Mouse (Mus musculus) thymus, adult 2 months (tissue): ENCODE measurements around the gene Dock7. TPM values are rescaled to one million over a fixed set of nuclear protein-coding genes. Genes with fewer than 3 reads are reported as not detected.

Experiments
- DNase-seq: peaks from one replicate; pipeline ENCODE4 v3.0.0; 2021
- H3K27ac ChIP-seq: fragments of 200-500 bp; 2 replicates; pipeline ENCODE4 v1.5.1; 2012; ENCODE audit warnings: low read length, control low read depth; ENCODE audit not compliant: control insufficient read depth, insufficient read depth
- H3K27me3 ChIP-seq: fragments of 200-500 bp; 2 replicates; pipeline ENCODE4 v1.6.1; 2012; ENCODE audit warnings: mild to moderate bottlenecking, low read length, moderate library complexity, mixed read lengths; ENCODE audit not compliant: control insufficient read depth, insufficient read depth
- H3K36me3 ChIP-seq: fragments of 200-500 bp; 2 replicates; pipeline ENCODE4 v1.6.1; 2012; ENCODE audit warnings: mild to moderate bottlenecking, low read length, moderate library complexity; ENCODE audit not compliant: control insufficient read depth, insufficient read depth
- H3K4me1 ChIP-seq: fragments of 200-500 bp; replicated peaks from 2 replicates; pipeline ENCODE4 v1.6.1; 2012; ENCODE audit warnings: low read length; ENCODE audit not compliant: control insufficient read depth, insufficient read depth
- H3K4me3 ChIP-seq: fragments of 200-500 bp; 2 replicates; pipeline ENCODE4 v1.5.1; 2012; ENCODE audit warnings: mild to moderate bottlenecking, low read length, control low read depth, moderate library complexity; ENCODE audit not compliant: control insufficient read depth, insufficient read depth
- CTCF ChIP-seq: fragments of 200-500 bp; IDR thresholded peaks from 2 replicates; pipeline ENCODE4 v1.5.1; 2012; ENCODE audit warnings: mild to moderate bottlenecking, control low read depth, low read length, moderate library complexity, borderline replicate concordance; ENCODE audit not compliant: control insufficient read depth, poor library complexity, insufficient read depth; ENCODE audit errors: extremely low read depth
- POLR2A ChIP-seq: fragments of 200-500 bp; IDR thresholded peaks from 2 replicates; pipeline ENCODE4 v1.6.1; 2012; ENCODE audit warnings: mild to moderate bottlenecking, low read length, control low read depth, moderate library complexity; ENCODE audit not compliant: control insufficient read depth, poor library complexity, insufficient read depth; ENCODE audit errors: extremely low read depth
- WGBS: fragments of 180-500 bp; shearing (Covaris S2); methylation state at CpG from one replicate; pipeline ENCODE4 v1.1.7; 2018; 5-methylcytosine and 5-hydroxymethylcytosine counted together
- polyA plus RNA-seq: library from polyadenylated mRNA; depleted of rRNA; stranded (reverse); fragments of >200 nt; gene quantifications from 2 replicates; pipeline ENCODE4 v1.2.3, GENCODE M21; 2012

The Dock7 gene
- polyA plus RNA-seq, 1 experiment: 9.3 TPM

GRCm38 (mm10) chr4:99078005-99078404 lies 42.7 kb downstream of the Dock7 start:
- no peaks in the 10 kb centered on the region for H3K4me1 ChIP-seq
- no peak overlapping the region for H3K27ac ChIP-seq
- 79% methylated on average over 3 of the region's 3 CpGs for WGBS
- no peak overlapping the region for H3K4me3 ChIP-seq
- no peak for TF ChIP-seq CTCF
- TF ChIP-seq POLR2A: no peak
- H3K27me3 ChIP-seq: no peaks in the 10 kb centered on the region
- DNase-seq: no peak
- H3K36me3 ChIP-seq: no peaks in the 10 kb centered on the region

DNA sequence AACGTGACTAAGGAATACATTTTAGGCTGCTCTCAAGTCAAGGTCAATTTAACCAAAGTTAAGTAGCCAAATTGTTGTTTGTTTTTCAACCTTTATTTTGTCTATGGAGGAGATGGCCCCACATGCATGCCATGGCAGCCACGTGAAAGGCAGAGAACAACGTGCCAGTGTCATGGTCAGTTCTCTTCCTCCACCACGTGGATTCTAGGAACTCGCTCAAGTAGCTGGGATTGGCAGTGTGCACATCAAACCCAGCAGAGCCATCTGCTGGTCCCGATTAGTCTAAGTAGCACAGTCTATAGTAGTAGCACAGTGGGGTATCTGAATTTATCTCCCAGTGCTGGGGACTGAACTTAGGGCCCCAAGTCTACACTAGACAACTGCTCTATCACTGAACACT lies 51.9 kb downstream of the Dock7 start:
- Histone ChIP-seq H3K36me3 (no peaks in the 10 kb centered on the region), H3K27ac (no peak overlapping the region), H3K4me3 (no peak overlapping the region), H3K27me3 (no peaks in the 10 kb centered on the region), H3K4me1 (no peaks in the 10 kb centered on the region)
- no peak for TF ChIP-seq POLR2A
- TF ChIP-seq CTCF: no peak
- WGBS: 89% methylated on average over 6 of the region's 6 CpGs
- no peak for DNase-seq

- WGBS: 91% methylated on average over 5 of the region's 5 CpGs
- DNase-seq: no peak
Observed at GRCm38 (mm10) chr4:99064524-99064923, 56.2 kb downstream of the Dock7 start.

DNA sequence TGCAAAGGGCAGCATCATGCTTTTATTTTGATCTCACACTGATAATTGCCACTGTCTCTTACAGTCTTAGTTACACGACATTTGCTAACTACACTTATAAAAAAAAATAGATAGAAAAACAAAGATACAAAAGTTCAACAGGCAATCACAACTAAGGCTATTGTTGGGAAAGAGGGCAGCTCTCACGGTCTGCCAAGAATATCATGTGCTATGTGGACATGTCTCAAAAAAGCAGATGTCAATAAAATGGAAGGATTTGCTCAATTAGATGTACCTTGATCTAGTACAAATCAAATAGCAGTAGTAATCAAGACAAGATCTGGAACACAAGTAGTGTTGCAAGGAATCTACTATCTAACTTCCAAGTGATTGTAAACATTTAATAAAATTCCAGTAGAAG lies 72.1 kb downstream of the Dock7 start:
- WGBS: 92% methylated on average over 2 of the region's 2 CpGs
- no peaks in the 10 kb centered on the region for H3K4me1 ChIP-seq
- no peaks in the 10 kb centered on the region for H3K27me3 ChIP-seq
- TF ChIP-seq CTCF: no peak
- no peak for TF ChIP-seq POLR2A
- no peak overlapping the region for H3K4me3 ChIP-seq
- H3K36me3 ChIP-seq: no peaks in the 10 kb centered on the region
- DNase-seq: no peak
- H3K27ac ChIP-seq: no peak overlapping the region

More at GRCm38 (mm10) chr4:99064524-99064923, 56.2 kb downstream of the Dock7 start:
- H3K36me3 ChIP-seq: no peaks in the 10 kb centered on the region
- no peak overlapping the region for H3K4me3 ChIP-seq
- no peak overlapping the region for H3K27ac ChIP-seq
- no peaks in the 10 kb centered on the region for H3K27me3 ChIP-seq
- TF ChIP-seq POLR2A (no peak), CTCF (no peak)
- no peaks in the 10 kb centered on the region for H3K4me1 ChIP-seq

GRCm38 (mm10) chr4:99046471-99046870 lies 74.2 kb downstream of the Dock7 start:
- no peaks in the 10 kb centered on the region for H3K4me1 ChIP-seq
- WGBS: 95% methylated on average over 3 of the region's 3 CpGs
- no peak for DNase-seq
- TF ChIP-seq CTCF (no peak), POLR2A (no peak)
- no peaks in the 10 kb centered on the region for H3K27me3 ChIP-seq
- no peak overlapping the region for H3K27ac ChIP-seq
- no peak overlapping the region for H3K4me3 ChIP-seq
- no peaks in the 10 kb centered on the region for H3K36me3 ChIP-seq

GRCm38 (mm10) chr4:99044854-99045253 lies 75.9 kb downstream of the Dock7 start:
- TF ChIP-seq POLR2A (no peak), CTCF (no peak)
- 88% methylated on average over 3 of the region's 3 CpGs for WGBS
- no peaks in the 10 kb centered on the region for H3K4me1 ChIP-seq
- H3K36me3 ChIP-seq: no peaks in the 10 kb centered on the region
- no peak overlapping the region for H3K27ac ChIP-seq
- no peak for DNase-seq
- H3K27me3 ChIP-seq: no peaks in the 10 kb centered on the region
- no peak overlapping the region for H3K4me3 ChIP-seq

GRCm38 (mm10) chr4:99032921-99033320 lies 87.8 kb downstream of the Dock7 start:
- 10% methylated on average over 4 of the region's 4 CpGs for WGBS
- no peak for DNase-seq
- Histone ChIP-seq H3K27ac (no peak overlapping the region), H3K36me3 (no peaks in the 10 kb centered on the region), H3K27me3 (no peaks in the 10 kb centered on the region), H3K4me1 (no peaks in the 10 kb centered on the region), H3K4me3 (no peak overlapping the region)
- TF ChIP-seq CTCF: no peak
- TF ChIP-seq POLR2A: no peak
